Mouse (Mus musculus) hindbrain, embryonic 10.5 days (tissue): ENCODE results near the gene Aftph. TPM values are rescaled to one million over a fixed set of nuclear protein-coding genes. Genes with fewer than 3 reads are reported as not detected.

ENCODE experiments used
- DNase-seq: peaks from one replicate; pipeline ENCODE4 v3.0.0-alpha.2; 2017; ENCODE audit warnings: low spot score
- H3K27ac ChIP-seq: fragments of 300-500 bp; sonication (generic); 2 replicates; pipeline ENCODE4 v1.5.1; 2016; ENCODE audit warnings: mild to moderate bottlenecking, moderate library complexity
- H3K27me3 ChIP-seq: fragments of 300-500 bp; sonication (generic); 2 replicates; pipeline ENCODE4 v1.6.1; 2016; ENCODE audit warnings: mild to moderate bottlenecking; ENCODE audit not compliant: poor library complexity, insufficient read depth, severe bottlenecking
- H3K36me3 ChIP-seq: fragments of 300-500 bp; sonication (generic); 2 replicates; pipeline ENCODE4 v1.6.1; 2016; ENCODE audit warnings: mild to moderate bottlenecking, moderate library complexity
- H3K4me1 ChIP-seq: fragments of 300-500 bp; sonication (generic); replicated peaks from 2 replicates; pipeline ENCODE4 v1.6.1; 2016; ENCODE audit warnings: mild to moderate bottlenecking
- H3K4me3 ChIP-seq: fragments of 300-500 bp; sonication (generic); 2 replicates; pipeline ENCODE4 v1.5.1; 2016; ENCODE audit warnings: mild to moderate bottlenecking, moderate library complexity
- H3K9me3 ChIP-seq: fragments of 300-500 bp; sonication (generic); 2 replicates; pipeline ENCODE4 v1.6.1; 2016; ENCODE audit warnings: mild to moderate bottlenecking, moderate library complexity
- WGBS: fragments of 180-500 bp; shearing (Covaris S2); methylation state at CpG from one replicate; pipeline ENCODE4 v1.1.7; 2016; 5-methylcytosine and 5-hydroxymethylcytosine counted together
- polyA plus RNA-seq: library from polyadenylated mRNA; unstranded; fragments of >200 nt; fragmentation: Nextera tagmentation; extraction: Ambion mirVana; gene quantifications from 2 replicates; pipeline ENCODE4 v1.2.1, GENCODE M21; 2016

Gene Aftph
- polyA plus RNA-seq, 1 experiment from 2014 or later: 26.1 TPM

GRCm38 (mm10) chr11:20681679-20682078 lies 59.7 kb downstream of the Aftph start:
- Histone ChIP-seq H3K4me3 (no peak overlapping the region), H3K36me3 (peaks cover 19% of the 10 kb centered on the region), H3K4me1 (no peaks in the 10 kb centered on the region), H3K27ac (no peak overlapping the region), H3K9me3 (no peaks in the 10 kb centered on the region), H3K27me3 (no peaks in the 10 kb centered on the region)
- WGBS: 87% methylated on average over 5 of the region's 5 CpGs
- DNase-seq: no peak

GRCm38 (mm10) chr11:20680781-20681180 lies 60.6 kb downstream of the Aftph start:
- H3K27me3 ChIP-seq: no peaks in the 10 kb centered on the region
- H3K4me1 ChIP-seq: no peaks in the 10 kb centered on the region
- no peak overlapping the region for H3K4me3 ChIP-seq
- no peaks in the 10 kb centered on the region for H3K9me3 ChIP-seq
- 89% methylated on average over 5 of the region's 5 CpGs for WGBS
- H3K27ac ChIP-seq: no peak overlapping the region; the same call in 1 of the 2 replicates
- no peak for DNase-seq
- peaks cover 10% of the 10 kb centered on the region for H3K36me3 ChIP-seq

GRCm38 (mm10) chr11:20679396-20679795 lies 62.0 kb downstream of the Aftph start:
- WGBS: 77% methylated on average over 2 of the region's 2 CpGs
- no peaks in the 10 kb centered on the region for H3K27me3 ChIP-seq
- H3K9me3 ChIP-seq: no peaks in the 10 kb centered on the region
- DNase-seq: no peak
- H3K36me3 ChIP-seq: peaks cover 1% of the 10 kb centered on the region; the same call in 1 of the 2 replicates
- no peak overlapping the region for H3K4me3 ChIP-seq
- H3K27ac ChIP-seq: no peak overlapping the region
- no peaks in the 10 kb centered on the region for H3K4me1 ChIP-seq

- no peak for DNase-seq
- WGBS: 83% methylated on average over 6 of the region's 6 CpGs
- Histone ChIP-seq H3K4me3 (no peak overlapping the region), H3K27me3 (no peaks in the 10 kb centered on the region), H3K9me3 (no peaks in the 10 kb centered on the region), H3K36me3 (no peaks in the 10 kb centered on the region), H3K27ac (no peak overlapping the region), H3K4me1 (peaks cover 8% of the 10 kb centered on the region; the same call in 1 of the 2 replicates)
Observed at GRCm38 (mm10) chr11:20672513-20672912, 68.9 kb downstream of the Aftph start.

- Histone ChIP-seq H3K27ac (peak overlapping the region; percentile 18; the same call in 1 of the 2 replicates), H3K9me3 (no peaks in the 10 kb centered on the region), H3K36me3 (no peaks in the 10 kb centered on the region), H3K27me3 (no peaks in the 10 kb centered on the region), H3K4me3 (no peak overlapping the region), H3K4me1 (peaks cover 8% of the 10 kb centered on the region; the same call in 1 of the 2 replicates)
- WGBS: 60% methylated on average over 6 of the region's 6 CpGs
- no peak for DNase-seq
Observed at GRCm38 (mm10) chr11:20671789-20672392, 69.5 kb downstream of the Aftph start.

- Histone ChIP-seq H3K4me1 (peaks cover 55% of the 10 kb centered on the region), H3K4me3 (no peak overlapping the region), H3K27ac (0 out of 2 replicates have a peak overlapping the region, but pooled peaks have one; percentile 66), H3K9me3 (no peaks in the 10 kb centered on the region), H3K27me3 (no peaks in the 10 kb centered on the region), H3K36me3 (no peaks in the 10 kb centered on the region)
- no peak for DNase-seq
- WGBS: 72% methylated on average over 9 of the region's 9 CpGs
Observed at GRCm38 (mm10) chr11:20664878-20665277, 76.5 kb downstream of the Aftph start.

GRCm38 (mm10) chr11:20663580-20664198 lies 77.7 kb downstream of the Aftph start:
- H3K27me3 ChIP-seq: no peaks in the 10 kb centered on the region
- H3K4me1 ChIP-seq: peaks cover 50% of the 10 kb centered on the region
- H3K9me3 ChIP-seq: no peaks in the 10 kb centered on the region
- WGBS: 24% methylated on average over 5 of the region's 5 CpGs
- DNase-seq: no peak
- no peak overlapping the region for H3K4me3 ChIP-seq
- peak overlapping the region; percentile 66 for H3K27ac ChIP-seq
- no peaks in the 10 kb centered on the region for H3K36me3 ChIP-seq

GRCm38 (mm10) chr11:20662811-20663210 lies 78.6 kb downstream of the Aftph start:
- H3K27ac ChIP-seq: peak overlapping the region; percentile 66

GRCm38 (mm10) chr11:20661652-20662051 lies 79.7 kb downstream of the Aftph start:
- 36% methylated on average over 4 of the region's 4 CpGs for WGBS
- DNase-seq: peak; percentile 50

More at GRCm38 (mm10) chr11:20662811-20663210, 78.6 kb downstream of the Aftph start:
- Histone ChIP-seq H3K9me3 (no peaks in the 10 kb centered on the region), H3K36me3 (no peaks in the 10 kb centered on the region), H3K4me3 (no peak overlapping the region), H3K27me3 (no peaks in the 10 kb centered on the region), H3K4me1 (peaks cover 54% of the 10 kb centered on the region)
- no peak for DNase-seq
- 58% methylated on average over 7 of the region's 7 CpGs for WGBS

GRCm38 (mm10) chr11:20660111-20661097 lies 81.0 kb downstream of the Aftph start:
- no peaks in the 10 kb centered on the region for H3K27me3 ChIP-seq
- 82% methylated on average over 14 of the region's 14 CpGs for WGBS
- peaks cover 71% of the 10 kb centered on the region for H3K4me1 ChIP-seq
- no peak overlapping the region for H3K4me3 ChIP-seq
- 0 out of 2 replicates have a peak overlapping the region, but pooled peaks have one; percentile 0 for H3K27ac ChIP-seq
- H3K9me3 ChIP-seq: no peaks in the 10 kb centered on the region
- H3K36me3 ChIP-seq: no peaks in the 10 kb centered on the region
- DNase-seq: no peak

More at GRCm38 (mm10) chr11:20661652-20662051, 79.7 kb downstream of the Aftph start:
- Histone ChIP-seq H3K9me3 (no peaks in the 10 kb centered on the region), H3K36me3 (no peaks in the 10 kb centered on the region), H3K27ac (peak overlapping the region; percentile 45; the same call in 1 of the 2 replicates), H3K4me3 (no peak overlapping the region), H3K27me3 (no peaks in the 10 kb centered on the region), H3K4me1 (peaks cover 64% of the 10 kb centered on the region)

- no peaks in the 10 kb centered on the region for H3K27me3 ChIP-seq
- peaks cover 71% of the 10 kb centered on the region for H3K4me1 ChIP-seq
- 84% methylated on average over 3 of the region's 3 CpGs for WGBS
- no peak overlapping the region for H3K4me3 ChIP-seq
- H3K36me3 ChIP-seq: no peaks in the 10 kb centered on the region
- peak overlapping the region; percentile 3; the same call in 1 of the 2 replicates for H3K27ac ChIP-seq
- H3K9me3 ChIP-seq: no peaks in the 10 kb centered on the region
- no peak for DNase-seq
Observed at GRCm38 (mm10) chr11:20659094-20659493, 82.3 kb downstream of the Aftph start.

- Histone ChIP-seq H3K4me1 (peaks cover 65% of the 10 kb centered on the region), H3K27me3 (no peaks in the 10 kb centered on the region), H3K27ac (peak overlapping the region; percentile 97), H3K4me3 (peak overlapping the region; percentile 39), H3K9me3 (no peaks in the 10 kb centered on the region), H3K36me3 (peaks cover 12% of the 10 kb centered on the region; the same call in 1 of the 2 replicates)
- 10% methylated on average over 10 of the region's 10 CpGs for WGBS
- DNase-seq: peak; percentile 63
Observed at GRCm38 (mm10) chr11:20656711-20657057, 84.7 kb downstream of the Aftph start.
